Mouse (Mus musculus) midbrain, embryonic 14.5 days (tissue): ENCODE measurements around the gene Ift46. TPM values are rescaled to one million over a fixed set of nuclear protein-coding genes. Genes with fewer than 3 reads are reported as not detected.

Experiments used
- ATAC-seq: fragments of 200-750 bp; cut with Nextera tagmentation; 2 replicates; pipeline ENCODE4 v1.8.0; 2017; ENCODE audit warnings: moderate number of reproducible peaks, moderate library complexity; ENCODE audit not compliant: low FRiP score, low TSS enrichment
- DNase-seq: peaks from one replicate; pipeline ENCODE4 v3.0.0-alpha.2; 2015
- H3K27ac ChIP-seq: fragments of 300-500 bp; sonication (generic); replicated peaks from 2 replicates; pipeline ENCODE4 v1.5.1; 2014; ENCODE audit warnings: mild to moderate bottlenecking, low read depth, low read length, moderate library complexity
- H3K27me3 ChIP-seq: fragments of 300-500 bp; sonication (generic); 2 replicates; pipeline ENCODE4 v1.6.1; 2014; ENCODE audit warnings: low read length, control low read depth, mixed read lengths; ENCODE audit not compliant: control insufficient read depth, insufficient read depth
- H3K36me3 ChIP-seq: fragments of 300-500 bp; sonication (generic); 2 replicates; pipeline ENCODE4 v1.6.1; 2014; ENCODE audit warnings: low read length, control low read depth; ENCODE audit not compliant: control insufficient read depth, insufficient read depth
- H3K4me1 ChIP-seq: fragments of 300-500 bp; sonication (generic); 2 replicates; pipeline ENCODE4 v1.6.1; 2014; ENCODE audit warnings: mild to moderate bottlenecking, antibody characterized with exemption, low read length, control low read depth; ENCODE audit not compliant: control insufficient read depth, insufficient read depth
- H3K4me2 ChIP-seq: fragments of 300-500 bp; sonication (generic); 2 replicates; pipeline ENCODE4 v1.6.1; 2014; ENCODE audit warnings: mild to moderate bottlenecking, low read length, moderate library complexity
- H3K4me3 ChIP-seq: fragments of 300-500 bp; sonication (generic); replicated peaks from 2 replicates; pipeline ENCODE4 v1.5.1; 2014; ENCODE audit warnings: low read depth, low read length
- H3K9ac ChIP-seq: fragments of 300-500 bp; sonication (generic); replicated peaks from 2 replicates; pipeline ENCODE4 v1.6.1; 2014; ENCODE audit warnings: mild to moderate bottlenecking, low read length, moderate library complexity
- H3K9me3 ChIP-seq: fragments of 300-500 bp; sonication (generic); 2 replicates; pipeline ENCODE4 v1.6.1; 2016; ENCODE audit warnings: low read length, control low read depth, mixed read lengths; ENCODE audit not compliant: control insufficient read depth
- WGBS: fragments of 180-500 bp; shearing (Covaris S2); extraction: QIAGEN DNeasy Blood & Tissue Kit; methylation state at CpG from one replicate; pipeline ENCODE4 v1.1.7; 2014; 5-methylcytosine and 5-hydroxymethylcytosine counted together
- polyA plus RNA-seq: library from polyadenylated mRNA; unstranded; fragments of >200 nt; fragmentation: Nextera tagmentation; extraction: Ambion mirVana; gene quantifications from 2 replicates; pipeline ENCODE4 v1.2.1, GENCODE M21; 2014

Gene Ift46
- polyA plus RNA-seq, 1 experiment from 2014 or later: 187 TPM

DNA sequence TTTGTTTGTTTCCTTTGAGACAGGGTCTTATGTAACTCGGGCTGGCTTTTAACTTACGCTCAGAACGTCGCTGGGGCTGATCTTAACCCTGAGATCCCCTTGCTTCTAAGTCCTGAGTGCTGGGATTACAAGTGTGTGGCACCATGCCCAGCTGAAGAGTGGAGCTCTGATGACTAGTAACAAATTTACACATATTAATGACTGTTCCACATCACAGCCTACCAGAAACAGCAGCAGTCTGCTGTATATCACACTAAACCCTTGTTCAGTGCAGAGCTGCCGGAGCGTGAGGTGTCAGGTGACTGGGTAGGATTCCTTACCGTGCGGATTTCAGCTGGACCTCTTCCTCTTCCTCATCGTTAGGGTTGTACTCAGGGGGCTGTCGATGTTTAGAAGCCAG, 42.6 kb downstream of the Ift46 start:
- no peaks in the 10 kb centered on the region for H3K27me3 ChIP-seq
- H3K36me3 ChIP-seq: peaks cover 99% of the 10 kb centered on the region
- no peaks in the 10 kb centered on the region for H3K4me1 ChIP-seq
- H3K4me3 ChIP-seq: no peak overlapping the region
- H3K27ac ChIP-seq: no peak overlapping the region
- no peak overlapping the region for H3K9ac ChIP-seq
- no peak for ATAC-seq
- 92% methylated on average over 10 of the region's 10 CpGs for WGBS
- no peak overlapping the region for H3K4me2 ChIP-seq
- DNase-seq: no peak
- H3K9me3 ChIP-seq: no peaks in the 10 kb centered on the region

GRCm38 (mm10) chr9:44814179-44814578, 46.5 kb downstream of the Ift46 start:
- no peak for ATAC-seq
- no peak for DNase-seq
- no peak overlapping the region for H3K27ac ChIP-seq
- H3K27me3 ChIP-seq: no peaks in the 10 kb centered on the region
- H3K9me3 ChIP-seq: no peaks in the 10 kb centered on the region
- H3K4me1 ChIP-seq: no peaks in the 10 kb centered on the region
- WGBS: 96% methylated on average over 8 of the region's 8 CpGs
- no peak overlapping the region for H3K4me3 ChIP-seq
- peaks cover 100% of the 10 kb centered on the region for H3K36me3 ChIP-seq
- H3K9ac ChIP-seq: no peak overlapping the region
- H3K4me2 ChIP-seq: no peak overlapping the region

- Histone ChIP-seq H3K4me3 (no peak overlapping the region), H3K4me1 (no peaks in the 10 kb centered on the region), H3K9me3 (no peaks in the 10 kb centered on the region), H3K27me3 (no peaks in the 10 kb centered on the region), H3K36me3 (peaks cover 100% of the 10 kb centered on the region), H3K9ac (no peak overlapping the region), H3K27ac (no peak overlapping the region), H3K4me2 (no peak overlapping the region)
- DNase-seq: no peak
- ATAC-seq: no peak
- 90% methylated on average over 5 of the region's 5 CpGs for WGBS
Observed at GRCm38 (mm10) chr9:44817522-44817921, 49.8 kb downstream of the Ift46 start.

DNA sequence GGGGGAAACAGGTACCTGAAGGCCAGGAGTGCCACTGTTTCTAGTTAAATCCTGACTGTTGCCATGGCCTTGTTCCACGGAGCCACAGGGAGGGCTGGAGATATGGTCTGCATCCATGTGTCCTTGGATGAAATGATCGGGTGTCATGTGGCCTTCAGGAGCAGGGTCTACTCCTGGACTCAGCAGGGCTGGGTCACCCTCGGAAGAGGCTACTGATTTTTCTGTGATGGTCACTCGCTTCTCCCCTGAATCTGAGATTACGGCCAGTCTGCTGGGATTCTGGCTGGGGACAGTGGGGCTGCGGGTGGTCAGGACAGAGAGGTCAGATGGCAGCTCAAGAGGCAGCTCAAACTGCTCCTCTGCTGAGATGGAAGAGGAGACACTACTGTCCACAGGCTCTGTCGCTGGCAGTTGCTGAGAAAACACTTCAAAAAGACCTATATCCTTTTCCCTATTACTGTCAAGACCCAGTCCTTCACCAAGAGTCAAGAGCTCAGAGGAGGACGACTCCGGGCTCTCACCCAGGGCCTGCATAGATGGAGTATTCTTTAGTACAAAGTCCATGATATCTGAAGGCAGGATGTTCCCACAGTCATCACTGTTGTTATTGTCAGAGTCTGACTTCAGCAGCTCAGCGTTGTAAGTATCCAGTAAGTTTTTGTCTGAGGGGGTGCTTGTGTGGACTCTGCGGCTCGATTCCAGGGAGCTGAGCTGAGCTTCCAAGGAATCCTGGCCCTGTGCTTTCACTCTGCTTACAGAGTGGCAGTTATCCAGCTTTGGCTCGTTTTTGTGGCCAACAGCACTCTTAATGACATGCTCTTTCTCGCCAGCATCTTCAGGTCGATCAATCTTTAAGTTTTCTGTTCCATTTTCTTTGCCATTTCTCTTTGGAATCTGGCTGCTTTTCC, 52.5 kb downstream of the Ift46 start:
- DNase-seq: no peak
- no peaks in the 10 kb centered on the region for H3K27me3 ChIP-seq
- H3K4me2 ChIP-seq: no peak overlapping the region
- no peak overlapping the region for H3K27ac ChIP-seq
- H3K36me3 ChIP-seq: peaks cover 100% of the 10 kb centered on the region
- no peaks in the 10 kb centered on the region for H3K4me1 ChIP-seq
- no peaks in the 10 kb centered on the region for H3K9me3 ChIP-seq
- ATAC-seq: no peak
- WGBS: 92% methylated on average over 15 of the region's 15 CpGs
- H3K9ac ChIP-seq: no peak overlapping the region
- no peak overlapping the region for H3K4me3 ChIP-seq

- Histone ChIP-seq H3K27ac (no peak overlapping the region), H3K4me1 (no peaks in the 10 kb centered on the region), H3K9me3 (no peaks in the 10 kb centered on the region), H3K4me3 (no peak overlapping the region), H3K4me2 (no peak overlapping the region), H3K36me3 (peaks cover 96% of the 10 kb centered on the region), H3K9ac (no peak overlapping the region), H3K27me3 (no peaks in the 10 kb centered on the region)
- DNase-seq (no peak), ATAC-seq (no peak)
- 92% methylated on average over 7 of the region's 7 CpGs for WGBS
Observed at GRCm38 (mm10) chr9:44826660-44827059, 59.0 kb downstream of the Ift46 start.

- no peak overlapping the region for H3K9ac ChIP-seq
- WGBS: 96% methylated on average over 11 of the region's 11 CpGs
- no peaks in the 10 kb centered on the region for H3K4me1 ChIP-seq
- no peak overlapping the region for H3K4me3 ChIP-seq
- peaks cover 93% of the 10 kb centered on the region for H3K36me3 ChIP-seq
- DNase-seq: no peak
- H3K4me2 ChIP-seq: no peak overlapping the region
- H3K27ac ChIP-seq: no peak overlapping the region
- no peaks in the 10 kb centered on the region for H3K27me3 ChIP-seq
- no peak for ATAC-seq
- H3K9me3 ChIP-seq: no peaks in the 10 kb centered on the region
Observed at GRCm38 (mm10) chr9:44828944-44829343, 61.2 kb downstream of the Ift46 start.

GRCm38 (mm10) chr9:44830506-44830905, 62.8 kb downstream of the Ift46 start:
- Histone ChIP-seq H3K4me1 (no peaks in the 10 kb centered on the region), H3K9me3 (no peaks in the 10 kb centered on the region), H3K27ac (no peak overlapping the region), H3K36me3 (peaks cover 93% of the 10 kb centered on the region), H3K4me2 (no peak overlapping the region), H3K9ac (no peak overlapping the region), H3K4me3 (no peak overlapping the region), H3K27me3 (no peaks in the 10 kb centered on the region)
- WGBS: 91% methylated on average over 2 of the region's 2 CpGs
- DNase-seq (no peak), ATAC-seq (no peak)

GRCm38 (mm10) chr9:44832356-44832755, 64.6 kb downstream of the Ift46 start:
- Histone ChIP-seq H3K4me1 (no peaks in the 10 kb centered on the region), H3K27me3 (no peaks in the 10 kb centered on the region), H3K9ac (no peak overlapping the region), H3K36me3 (peaks cover 87% of the 10 kb centered on the region), H3K4me3 (no peak overlapping the region), H3K9me3 (no peaks in the 10 kb centered on the region), H3K27ac (no peak overlapping the region), H3K4me2 (no peak overlapping the region)
- 86% methylated on average over 4 of the region's 4 CpGs for WGBS
- peak; percentile 13 for DNase-seq
- no peak for ATAC-seq

GRCm38 (mm10) chr9:44836439-44836838, 68.7 kb downstream of the Ift46 start:
- Histone ChIP-seq H3K4me3 (no peak overlapping the region), H3K9me3 (no peaks in the 10 kb centered on the region), H3K36me3 (peaks cover 85% of the 10 kb centered on the region), H3K4me2 (no peak overlapping the region), H3K27me3 (no peaks in the 10 kb centered on the region), H3K9ac (no peak overlapping the region), H3K4me1 (no peaks in the 10 kb centered on the region), H3K27ac (no peak overlapping the region)
- 49% methylated on average over 7 of the region's 7 CpGs for WGBS
- DNase-seq (peak; percentile 86), ATAC-seq (no peak)
